Mouse (Mus musculus) cerebellum, adult 8-10 months (tissue): ENCODE results near the gene Lrch3.
"Not testable (repeated sequence)": the region's sequence is repeated elsewhere in the genome, so short reads cannot be mapped to it uniquely, and the experiment has no call there.

Experiments
- DNase-seq: peaks from one replicate; pipeline ENCODE4 v3.0.0; 2022

The Lrch3 gene

DNA sequence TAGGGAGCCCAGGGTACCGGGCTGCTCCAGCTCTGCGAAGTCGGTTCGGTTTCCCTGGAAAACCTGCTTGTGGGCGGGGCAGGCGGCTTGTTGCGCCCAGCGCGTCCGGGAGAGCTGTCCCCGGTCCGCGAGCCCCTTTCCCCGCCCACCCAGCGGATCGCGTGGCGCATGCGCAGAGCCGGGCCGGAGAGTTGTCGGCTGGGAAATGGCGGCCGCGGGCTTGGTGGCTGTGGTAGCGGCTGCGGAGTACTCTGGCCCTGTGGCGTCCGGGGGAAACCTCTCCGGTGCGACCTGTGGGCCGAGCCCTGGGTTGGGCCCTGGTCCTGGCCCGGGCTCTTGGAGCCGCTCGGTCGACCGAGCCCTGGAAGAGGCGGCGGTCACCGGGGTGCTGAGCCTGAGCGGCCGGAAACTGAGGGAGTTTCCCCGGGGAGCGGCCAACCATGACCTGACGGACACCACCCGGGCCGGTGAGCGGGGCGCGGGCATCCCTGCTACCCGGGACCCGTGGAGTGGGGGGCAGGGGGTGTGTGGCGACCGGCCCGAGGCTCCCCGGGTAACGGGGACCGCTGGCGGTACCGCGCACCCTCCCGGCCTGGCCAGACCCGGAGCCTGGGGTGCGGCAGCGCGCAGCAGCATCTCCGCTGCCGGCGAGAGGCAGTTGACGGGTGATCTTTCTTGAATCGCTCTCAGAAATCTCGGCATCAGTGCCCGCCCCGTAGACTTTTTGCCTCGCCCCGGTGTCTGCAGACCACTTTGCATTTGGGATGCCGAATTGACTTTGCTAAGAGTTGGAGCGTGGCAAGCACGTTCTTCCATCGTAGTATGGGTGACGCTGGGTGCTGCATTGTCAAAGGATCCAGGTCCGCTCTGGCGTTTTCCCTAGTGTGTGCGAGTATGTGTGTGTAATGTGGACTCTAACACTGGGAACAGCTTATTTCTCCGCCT, at the start of gene Lrch3:
Lrch3 (plus strand) TSS at position 164 of the 945 bp plus-strand sequence.
- peak; percentile 95 for DNase-seq

DNA sequence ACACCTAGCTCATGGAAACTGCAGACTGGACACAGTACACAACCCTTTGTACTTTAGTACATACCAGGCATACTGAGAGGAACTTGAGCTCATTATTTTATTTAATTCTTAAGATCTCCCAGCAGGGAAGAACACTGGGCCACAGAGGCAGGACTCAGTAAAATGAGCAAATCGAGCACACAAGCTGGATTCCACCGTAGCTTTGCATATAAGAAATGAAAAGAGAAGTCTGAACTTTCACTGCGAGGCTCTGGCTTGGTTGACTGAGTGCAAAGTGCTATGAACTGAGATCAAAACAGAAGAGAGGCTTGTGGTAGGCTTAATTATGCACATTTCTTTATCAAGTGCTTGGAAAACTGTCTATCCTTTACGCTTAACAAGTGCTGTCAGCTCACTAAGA, 48.5 kb upstream of the Lrch3 start:
- no peak for DNase-seq

DNA sequence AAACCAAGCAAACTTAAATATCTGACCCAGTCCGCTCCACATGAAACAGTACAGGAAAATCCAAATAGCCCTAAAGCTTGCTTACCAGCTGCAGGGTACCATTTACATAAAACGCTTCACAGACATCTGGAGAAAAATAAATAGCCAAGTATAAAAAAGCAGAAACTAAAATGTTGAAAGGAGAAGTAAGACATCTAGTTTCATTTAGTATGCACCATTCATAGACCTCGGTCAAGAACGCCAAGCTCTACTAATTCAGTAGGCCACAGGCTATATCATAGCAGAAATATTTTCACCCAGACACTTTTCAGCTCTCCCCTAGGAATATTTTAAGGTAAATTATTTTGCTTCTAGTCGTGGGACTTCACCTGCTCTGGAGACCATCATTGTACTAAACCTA, 47.2 kb upstream of the Lrch3 start:
- no peak for DNase-seq

DNA sequence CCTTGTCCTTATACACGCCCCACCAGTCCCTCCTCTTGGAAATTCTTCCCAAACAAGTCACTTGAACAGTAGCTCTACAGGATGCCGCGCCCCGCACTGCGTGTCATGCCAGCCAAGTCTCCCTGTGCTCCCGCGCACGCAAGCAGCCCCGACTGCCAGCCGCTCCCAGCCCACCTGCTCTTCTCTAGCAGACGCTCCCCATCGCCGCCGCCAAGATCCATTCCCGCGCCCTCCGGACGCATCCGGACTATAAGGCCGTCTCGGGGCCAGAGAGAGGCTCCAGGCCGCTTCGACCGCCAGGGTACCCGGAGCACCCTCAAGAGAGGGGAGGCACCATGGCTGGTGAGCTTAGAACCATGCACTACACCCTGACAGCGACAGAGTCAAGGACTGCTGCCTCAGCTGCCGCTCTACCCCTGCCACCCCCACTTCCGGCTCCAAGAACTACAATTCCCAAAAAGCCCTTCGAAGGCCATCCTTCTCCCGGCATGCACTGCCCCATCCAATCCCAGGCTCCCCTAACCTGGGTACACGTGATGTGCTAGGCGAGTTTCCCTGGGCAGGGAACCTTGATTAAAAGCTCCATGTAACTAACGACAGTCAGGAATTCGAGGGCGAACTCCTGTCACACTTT, 45.9 kb upstream of the Lrch3 start:
- peak; percentile 85 for DNase-seq

DNA sequence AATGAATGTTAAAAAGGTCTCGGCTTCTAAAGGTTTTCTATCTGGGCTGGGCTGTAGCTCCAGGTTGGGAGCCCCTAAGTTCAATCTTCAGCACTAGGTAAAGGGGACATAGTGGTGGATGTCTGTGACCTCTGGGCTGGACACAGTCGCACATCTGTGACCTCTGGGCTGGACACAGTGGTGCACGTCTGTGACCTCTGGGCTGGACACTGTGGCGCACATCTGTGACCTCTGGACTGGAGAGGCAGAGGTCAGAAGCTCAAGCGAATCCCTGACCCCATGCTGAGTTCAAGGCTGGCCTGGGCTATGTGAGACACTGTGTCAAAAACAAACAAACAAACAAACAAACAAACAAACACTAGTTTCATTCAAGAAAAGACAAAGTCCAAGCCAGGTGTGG, 43.7 kb upstream of the Lrch3 start:
- no peak for DNase-seq

DNA sequence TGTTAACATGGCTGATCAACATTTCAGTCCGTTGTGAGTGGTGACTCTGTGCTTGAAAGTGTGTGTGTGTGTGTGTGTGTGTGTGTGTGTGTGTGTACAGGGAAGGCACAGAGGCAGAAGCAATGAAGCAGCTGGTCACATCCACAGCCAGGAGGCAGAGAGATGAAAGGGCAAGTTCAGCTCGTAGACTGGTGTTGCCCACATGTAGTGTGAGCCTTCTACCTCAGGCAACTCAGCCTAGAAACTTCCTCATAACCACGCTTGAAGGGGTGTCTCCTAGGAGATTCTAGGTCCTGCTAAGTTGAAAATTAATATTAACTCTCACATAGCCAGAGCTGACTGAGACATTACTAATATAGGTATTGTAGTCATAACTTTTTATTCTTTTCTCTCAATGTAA, 40.5 kb upstream of the Lrch3 start:
- no peak for DNase-seq

DNA sequence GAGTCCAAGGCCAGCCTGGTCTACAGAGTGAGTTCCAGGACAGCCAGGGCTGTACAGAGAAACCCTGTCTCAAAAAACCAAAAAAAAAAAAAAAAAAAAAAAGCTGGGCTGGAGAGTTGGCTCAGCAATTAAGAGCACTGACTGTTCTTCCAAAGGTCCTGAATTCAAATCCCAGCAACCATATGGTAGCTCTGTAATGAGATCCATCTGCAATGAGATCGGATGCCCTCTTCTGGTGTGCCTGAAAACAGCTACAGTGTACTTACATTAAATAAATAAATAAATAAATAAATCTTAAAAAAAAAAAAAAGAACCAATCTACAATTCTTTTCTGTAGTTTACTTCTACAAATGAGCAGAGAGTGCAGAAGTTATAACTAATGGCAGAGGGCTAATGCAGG, 38.6 kb upstream of the Lrch3 start:
- not testable (repeated sequence) for DNase-seq

DNA sequence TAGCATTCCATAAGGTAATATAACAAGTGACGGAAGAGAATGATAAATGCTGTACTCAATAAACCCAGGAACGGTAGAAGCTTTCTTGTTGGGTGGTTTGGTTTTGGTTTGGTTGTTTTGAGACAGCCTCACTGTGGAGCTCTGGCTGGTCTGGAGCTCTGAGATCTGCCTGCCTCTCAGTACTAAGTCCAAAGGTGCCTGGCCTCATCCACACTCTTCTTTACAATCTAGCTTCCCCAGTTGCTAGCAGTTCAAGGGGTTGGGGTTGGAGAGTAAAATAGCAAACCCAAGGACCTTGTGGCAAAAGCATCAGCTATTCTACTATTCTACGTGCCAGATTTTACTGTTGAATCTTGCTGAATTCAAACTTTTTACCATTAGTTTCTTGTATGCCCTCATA, 38.1 kb upstream of the Lrch3 start:
- no peak for DNase-seq

DNA sequence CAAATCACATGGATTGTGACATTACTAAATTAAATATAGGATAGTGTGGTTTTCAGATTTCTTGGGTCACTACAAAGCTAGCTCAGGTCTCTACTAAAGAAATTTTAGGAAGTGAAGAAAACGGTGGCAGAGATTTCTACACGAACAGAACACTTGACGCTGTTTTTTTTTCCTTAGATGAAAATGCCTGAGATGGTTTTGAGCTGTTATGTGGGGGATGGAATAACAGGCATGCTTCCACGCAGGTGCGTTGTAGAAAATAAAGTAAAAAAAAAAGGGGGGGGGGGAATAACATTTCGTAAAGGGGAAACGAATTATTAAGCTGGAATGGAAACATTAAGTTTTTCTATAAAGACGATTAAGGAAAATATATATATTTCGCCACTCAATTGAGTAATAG, 37.1 kb upstream of the Lrch3 start:
- DNase-seq: no peak

DNA sequence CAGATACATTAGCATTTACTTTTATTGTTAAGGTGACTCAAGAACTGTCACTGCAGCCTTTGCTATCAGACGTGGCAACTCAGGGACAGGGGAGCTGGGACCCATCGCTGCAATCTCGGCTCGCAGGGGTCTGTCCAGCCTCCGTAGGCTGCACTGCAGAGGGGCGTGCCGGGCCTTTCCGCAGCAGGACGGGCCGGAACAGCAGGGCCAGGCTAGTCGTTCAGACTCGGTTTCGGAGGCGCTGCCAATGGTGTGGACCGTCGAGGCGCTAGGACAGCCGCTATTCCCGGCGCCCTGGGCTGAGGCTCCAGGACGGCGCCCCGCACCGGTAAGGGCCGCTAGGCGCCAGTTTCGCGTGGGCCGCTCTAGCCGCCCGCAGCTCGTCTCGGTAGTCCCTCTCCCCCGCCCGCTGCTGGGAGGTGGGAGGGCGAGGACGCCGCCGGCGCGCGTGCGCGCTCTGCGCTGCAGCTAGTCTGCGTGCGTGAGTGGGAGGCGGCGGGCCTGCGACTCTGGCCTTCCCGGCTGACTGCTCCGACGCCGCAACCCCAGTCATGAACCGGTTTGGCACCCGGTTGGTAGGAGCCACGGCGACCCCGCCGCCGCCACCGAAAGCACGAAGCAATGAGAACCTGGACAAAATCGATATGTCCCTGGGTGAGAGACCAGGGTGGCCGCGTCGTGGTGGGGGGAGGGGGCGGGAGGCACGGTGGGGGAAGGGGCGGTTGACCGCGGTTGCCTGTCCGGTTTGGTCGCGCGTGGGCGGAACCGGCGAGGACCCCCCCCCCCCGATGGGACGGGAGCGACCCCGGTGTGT, 36.4 kb upstream of the Lrch3 start, which contains the start of the genes Fyttd1 and Rubcn:
Fyttd1 (plus strand) TSS at position 158 of the 814 bp plus-strand sequence.
Rubcn (minus strand) TSS at position 424 of the 814 bp plus-strand sequence.
- DNase-seq: peak; percentile 96

DNA sequence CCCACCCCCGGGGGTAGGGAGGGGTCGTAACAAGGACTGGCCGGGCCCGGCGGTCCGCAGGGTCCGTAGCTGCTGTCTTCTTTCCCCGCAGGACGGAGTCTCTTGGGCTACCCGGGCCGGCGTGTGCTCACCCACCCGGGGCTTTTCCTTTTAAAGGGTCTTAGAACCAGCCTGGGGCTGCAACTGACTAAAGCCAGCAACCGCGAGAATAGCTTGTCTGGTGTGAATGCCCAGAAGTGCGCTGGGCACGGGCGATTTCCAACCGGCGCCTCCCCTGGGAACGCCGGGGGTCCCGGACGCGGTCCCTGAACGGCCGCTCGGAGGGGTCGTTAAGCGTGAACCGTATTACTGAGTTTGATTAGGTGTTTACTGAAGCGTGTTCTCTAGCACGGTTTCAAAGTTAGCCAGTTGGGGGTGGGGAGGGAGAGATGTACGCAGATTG, 35.7 kb upstream of the Lrch3 start:
- DNase-seq: peak; percentile 26

DNA sequence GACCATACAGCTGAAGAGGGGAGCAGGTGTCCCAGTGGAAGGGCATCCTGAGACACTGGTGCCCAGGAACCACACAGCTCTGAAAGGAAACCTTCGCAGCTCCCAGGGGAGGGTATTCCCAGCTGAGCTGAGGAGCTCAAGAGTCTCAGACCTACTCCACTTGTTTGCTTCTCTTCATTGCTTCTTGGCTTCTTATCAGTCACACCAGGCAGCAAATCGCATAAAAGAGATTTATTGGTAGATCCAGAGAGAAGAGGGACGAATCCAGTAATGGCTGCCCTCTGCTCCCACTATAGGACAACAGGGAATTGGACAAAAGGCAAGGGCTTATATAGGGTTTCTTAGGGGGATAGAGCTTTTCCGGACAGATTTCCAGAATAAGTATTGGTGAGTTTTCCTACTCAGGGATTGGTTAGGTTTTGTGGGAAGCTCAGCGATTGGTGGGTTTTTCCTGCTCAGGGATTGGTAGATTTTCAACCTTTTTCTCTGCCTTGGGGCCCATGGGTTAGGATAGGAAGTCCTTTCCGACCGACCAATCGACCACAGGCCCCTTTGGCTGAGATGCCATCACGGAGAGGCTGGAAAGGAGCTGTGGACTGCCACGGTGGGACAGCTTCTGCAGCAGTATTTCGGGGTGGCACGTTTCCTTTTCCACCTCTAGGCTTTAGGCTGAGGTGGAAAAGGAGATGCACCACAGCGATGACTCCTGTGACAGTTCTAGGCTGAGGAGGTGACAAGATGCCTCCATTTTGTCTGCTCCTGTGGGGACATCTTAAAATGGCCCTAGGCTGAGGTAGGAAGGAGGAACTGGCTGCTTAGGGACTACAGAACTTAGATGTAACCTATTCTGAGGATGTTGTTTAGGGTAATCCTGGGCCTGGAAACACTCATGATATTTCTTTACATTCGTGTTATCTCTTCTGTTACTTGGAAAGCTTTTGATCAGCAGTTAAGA, 34.7 kb upstream of the Lrch3 start:
- DNase-seq: no peak

DNA sequence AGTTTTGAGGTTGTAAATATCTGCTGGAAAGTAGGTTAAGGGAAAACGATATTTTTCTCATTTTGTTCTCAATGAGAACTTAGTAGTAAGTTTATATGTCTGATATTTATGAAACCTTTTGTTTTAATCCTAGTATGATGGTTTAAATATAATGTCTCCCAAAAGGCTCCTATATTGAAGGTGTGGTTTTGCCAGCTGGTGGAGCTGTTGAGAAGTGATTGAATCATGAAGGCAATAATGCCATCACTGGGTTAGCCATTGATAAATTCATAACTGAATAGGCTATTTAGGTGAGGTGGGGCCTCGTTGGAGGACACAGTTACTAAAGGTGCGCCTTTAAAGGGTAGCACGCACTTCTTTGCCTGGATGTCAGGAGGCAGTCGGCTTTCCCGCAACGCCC, 32.4 kb upstream of the Lrch3 start:
- no peak for DNase-seq

DNA sequence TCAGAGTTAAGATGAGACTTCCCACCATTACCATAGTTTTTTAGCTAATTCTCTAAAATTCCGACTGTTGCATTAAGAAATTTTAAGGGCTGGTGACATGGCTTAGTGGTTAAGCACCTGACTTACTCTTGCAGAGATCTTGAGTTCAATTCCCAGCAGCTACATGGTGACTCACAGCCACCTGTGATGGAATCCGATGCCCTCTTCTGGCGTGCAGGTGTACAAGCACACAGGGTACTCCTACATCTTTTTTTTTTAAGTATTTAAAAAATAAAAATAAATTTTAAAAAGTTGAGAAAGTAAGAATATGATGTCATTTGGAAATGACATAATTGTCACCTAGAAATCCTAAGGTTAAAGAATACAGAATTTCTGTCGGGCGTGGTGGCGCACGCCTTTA, 25.9 kb upstream of the Lrch3 start:
- no peak for DNase-seq

DNA sequence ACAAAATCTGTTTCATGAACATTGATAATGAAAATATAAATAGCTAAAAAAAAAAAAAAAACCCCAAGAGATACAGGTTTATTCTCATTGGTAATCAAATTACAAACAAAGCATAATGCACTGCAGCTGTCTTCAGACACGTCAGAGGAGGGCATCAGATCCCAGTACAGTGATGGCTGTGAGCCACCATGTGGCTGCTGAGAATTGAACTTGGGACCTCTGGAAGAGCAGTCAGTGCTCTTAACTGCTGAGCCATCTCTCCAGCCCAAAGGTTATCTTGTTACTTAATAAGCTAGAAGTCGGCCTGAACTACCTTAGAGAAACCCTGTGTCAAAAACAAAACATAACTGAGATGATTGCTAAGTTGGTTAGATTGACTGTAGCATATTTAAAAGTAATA, 24.0 kb upstream of the Lrch3 start:
- no peak for DNase-seq

DNA sequence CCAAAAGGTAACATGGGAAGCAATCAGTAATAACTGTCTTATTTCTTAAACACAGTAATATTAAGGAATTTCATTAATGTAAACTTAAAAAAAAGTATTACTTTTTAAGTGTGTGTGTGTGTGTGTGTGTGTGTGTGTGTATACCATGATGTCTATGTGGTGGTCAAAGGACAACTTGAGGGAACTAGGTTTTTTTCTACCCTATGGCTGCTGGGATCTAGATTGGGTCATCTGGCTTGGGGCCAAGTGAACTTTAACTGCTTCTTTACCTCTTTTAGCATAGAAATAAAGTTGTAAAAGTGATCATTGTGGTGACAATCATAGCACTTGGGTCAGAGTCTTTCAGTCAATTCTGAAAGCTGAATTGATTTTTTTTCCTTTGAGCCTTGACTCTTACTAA, 17.8 kb upstream of the Lrch3 start:
- no peak for DNase-seq

DNA sequence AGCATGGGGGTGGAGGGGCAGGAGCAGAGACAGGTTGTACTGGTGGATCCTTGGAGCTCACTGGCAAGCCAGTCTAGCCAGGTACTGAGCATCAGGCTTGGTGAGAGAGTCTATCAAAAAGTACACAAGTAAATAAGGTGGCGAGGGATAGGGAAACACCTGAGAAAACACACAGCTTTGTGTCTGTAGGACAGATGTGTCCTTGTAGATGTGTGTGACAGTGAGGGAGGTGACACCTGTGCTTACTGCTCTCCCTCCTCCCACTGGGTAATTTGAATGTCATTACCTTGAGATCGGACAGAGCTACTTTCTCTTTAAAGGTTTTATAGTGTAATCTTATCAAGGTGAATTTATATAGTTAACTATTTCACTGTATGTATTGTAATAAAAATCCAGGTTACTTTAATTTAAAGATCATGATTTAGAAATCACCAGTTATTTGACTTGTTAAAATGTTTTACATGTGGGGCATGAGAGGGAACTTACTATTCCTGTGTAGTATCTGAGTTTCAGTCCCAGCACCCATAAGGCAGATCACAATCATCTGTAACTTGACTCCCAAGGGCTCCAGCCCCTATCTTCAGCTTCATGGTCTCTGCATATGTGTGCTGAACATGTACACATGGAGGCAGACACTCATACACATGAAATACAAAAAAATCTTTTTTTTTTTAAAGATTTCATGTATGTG, 12.4 kb upstream of the Lrch3 start:
- no peak for DNase-seq

DNA sequence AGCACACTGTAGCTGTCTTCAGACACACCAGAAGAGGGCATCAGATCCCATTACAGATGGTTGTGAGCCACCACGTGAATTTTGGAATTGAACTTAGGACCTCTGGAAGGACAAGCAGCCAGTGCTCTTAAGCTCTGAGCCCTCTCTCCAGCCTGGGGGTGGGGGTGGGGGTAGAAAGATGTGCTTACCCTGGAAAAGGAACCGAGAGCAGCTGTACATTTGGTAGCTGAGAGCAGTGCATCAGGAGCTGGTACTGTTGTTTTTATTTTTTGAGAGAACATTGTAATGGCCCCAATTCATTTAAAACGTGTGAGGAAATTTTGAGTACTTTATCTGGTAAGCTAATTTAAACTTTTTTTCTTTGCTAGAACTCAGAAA, 11.9 kb upstream of the Lrch3 start:
- no peak for DNase-seq

DNA sequence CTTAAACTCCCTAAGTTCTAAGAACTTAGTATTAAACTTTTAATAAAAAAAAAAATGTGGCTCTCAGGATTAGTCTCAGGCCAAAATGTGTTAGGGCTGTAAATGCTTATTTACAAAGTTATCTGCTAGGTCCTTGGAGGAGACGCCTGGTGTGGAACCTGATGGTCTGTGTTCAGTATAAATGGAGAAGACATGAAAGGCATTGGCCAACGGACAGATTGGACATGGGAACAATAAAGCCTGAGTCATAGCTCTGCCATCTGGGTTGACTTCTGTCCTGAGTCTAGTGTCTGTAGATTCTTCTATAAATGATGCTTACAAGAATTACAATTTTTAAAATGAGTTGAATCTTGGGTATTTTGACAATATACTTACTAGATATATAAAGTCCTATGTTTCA, 7.7 kb upstream of the Lrch3 start:
- DNase-seq: peak; percentile 27

DNA sequence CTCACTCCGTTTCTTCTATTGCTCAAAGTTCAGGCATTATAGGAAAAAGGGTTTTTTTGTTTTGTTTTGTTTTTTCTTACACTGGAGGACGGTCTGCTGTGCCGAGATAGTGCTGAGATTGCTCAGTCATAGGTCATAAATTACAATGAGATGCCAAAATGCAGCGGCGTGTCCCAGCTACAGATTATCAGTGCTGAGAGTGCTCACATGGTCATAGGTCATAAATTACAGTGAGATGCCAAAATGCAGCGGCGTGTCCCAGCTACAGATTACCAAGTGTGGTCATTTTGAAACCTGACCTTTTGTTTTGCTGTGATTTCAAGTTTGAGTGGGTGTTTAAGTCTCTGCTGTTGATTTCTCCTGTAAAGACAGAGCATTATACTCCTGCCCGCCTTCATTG, 7.2 kb upstream of the Lrch3 start:
- no peak for DNase-seq

DNA sequence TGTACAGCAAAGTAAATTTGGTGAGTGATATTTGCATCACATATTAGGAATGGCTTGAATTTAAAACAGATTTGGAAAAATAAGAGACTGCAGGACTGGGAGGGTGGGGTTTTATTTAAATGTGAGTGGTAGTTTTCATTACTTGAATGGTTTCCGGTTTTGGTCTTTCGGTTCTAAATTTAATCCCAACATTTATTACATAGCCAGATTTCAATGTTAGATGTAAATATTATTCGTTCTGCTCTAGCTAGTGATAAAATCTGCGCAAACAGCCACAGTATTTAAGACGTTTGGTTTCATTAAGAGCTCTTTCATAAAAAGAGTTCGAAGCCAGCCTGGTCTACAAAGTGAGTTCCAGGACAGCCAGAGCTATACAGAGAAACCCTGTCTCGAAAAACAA, 688 bp upstream of the Lrch3 start:
- no peak for DNase-seq
